Mouse (Mus musculus) CD4-positive, CD25-positive, alpha-beta regulatory T cell, adult 4 months (primary cell): ENCODE data around the gene Olfr95. TPM values are rescaled to one million over a fixed set of nuclear protein-coding genes. Genes with fewer than 3 reads are reported as not detected.
"Not testable (repeated sequence)": the region's sequence is repeated elsewhere in the genome, so short reads cannot be mapped to it uniquely, and the experiment has no call there.

Source experiments
- ATAC-seq: one replicate; pipeline ENCODE4 v1.8.0; 2017
- polyA plus RNA-seq, 2 experiments: library from polyadenylated mRNA; unstranded; fragments of 100-300 nt; shearing (Covaris generic); gene quantifications; one replicate each; pipeline ENCODE4 v1.2.1; 2017

Olfr95 gene
- polyA plus RNA-seq: not detected

DNA sequence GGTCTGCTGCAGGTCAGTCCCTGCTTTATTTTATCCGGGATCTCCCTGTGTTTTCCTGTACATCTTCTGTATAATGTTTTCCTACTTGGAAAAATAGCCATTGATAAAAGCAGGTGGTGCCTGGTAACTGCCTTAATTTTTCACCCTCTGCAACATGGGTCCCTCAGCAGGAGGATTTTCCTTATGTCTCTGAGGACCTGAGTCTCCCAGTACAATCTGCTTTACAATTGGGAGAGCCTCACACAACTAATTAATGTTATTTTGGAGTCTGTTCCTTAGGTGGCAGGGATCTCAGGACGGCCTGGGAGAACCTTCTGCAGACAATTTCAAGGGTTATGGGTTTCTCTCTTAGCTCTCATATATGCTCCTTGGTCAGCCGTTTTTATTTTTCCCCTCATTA lies at the start of gene Olfr95:
TSS of gene Olfr95 (minus strand) at position 101 of the 400 bp plus-strand sequence.
- ATAC-seq: no peak

DNA sequence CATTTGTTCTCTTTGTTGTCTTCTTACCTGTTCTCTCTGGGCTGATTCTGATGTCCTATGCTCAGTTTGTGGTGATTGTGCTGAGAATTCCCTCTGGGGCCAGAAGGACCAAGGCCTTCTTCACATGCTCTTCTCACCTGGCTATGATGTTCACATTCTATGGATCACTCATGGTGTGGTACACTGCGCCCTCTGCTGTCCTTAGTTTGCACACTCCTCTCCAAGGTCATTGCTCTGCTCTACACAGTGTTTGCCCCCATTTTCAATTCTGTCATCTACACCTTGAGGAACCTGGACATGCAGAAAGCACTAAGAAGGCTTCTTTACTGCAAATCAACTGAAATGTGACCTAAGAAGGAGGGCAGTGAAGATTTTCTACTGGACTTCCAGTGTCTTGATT lies 37.6 kb upstream of the Olfr95 start:
- peak; percentile 61 for ATAC-seq

DNA sequence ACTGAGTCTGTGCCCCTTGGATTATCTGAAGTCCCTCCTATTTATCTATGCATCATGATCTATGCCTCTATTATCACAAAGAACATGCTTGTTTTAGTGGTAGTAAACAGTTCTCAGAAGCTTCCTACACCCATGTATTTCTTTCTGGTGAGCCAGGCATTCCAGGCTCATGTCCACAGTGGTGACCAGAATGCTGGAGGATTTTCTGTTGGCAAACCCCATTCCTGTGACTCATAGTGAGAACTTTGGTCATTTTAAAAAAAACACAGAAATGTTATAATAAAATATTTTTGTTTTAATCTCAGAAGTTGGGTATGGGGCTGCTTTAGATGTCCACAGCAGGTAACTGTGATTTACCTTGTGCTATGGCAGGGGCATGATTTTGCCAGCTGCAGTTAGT lies 36.5 kb upstream of the Olfr95 start:
- no peak for ATAC-seq

DNA sequence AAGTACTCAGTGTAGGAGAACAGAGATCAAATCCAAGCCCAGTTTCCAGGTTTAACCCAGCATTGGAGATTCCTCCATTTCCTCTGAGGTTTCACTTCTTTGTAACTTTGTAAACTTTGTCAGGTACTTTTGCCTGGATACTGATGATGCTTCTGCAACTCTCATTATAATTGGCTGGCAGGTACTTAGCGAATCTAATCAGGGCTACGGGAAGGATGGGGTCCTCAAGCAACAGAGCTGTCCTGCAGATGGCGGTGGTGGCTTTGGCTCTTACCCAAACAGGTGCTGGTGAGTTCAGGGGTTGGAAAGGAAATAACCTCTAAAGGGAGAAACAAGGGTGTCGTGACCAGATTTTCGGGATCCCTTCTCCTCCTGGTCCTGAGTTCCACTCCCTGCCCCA lies 33.8 kb upstream of the Olfr95 start:
- ATAC-seq: peak; percentile 99

DNA sequence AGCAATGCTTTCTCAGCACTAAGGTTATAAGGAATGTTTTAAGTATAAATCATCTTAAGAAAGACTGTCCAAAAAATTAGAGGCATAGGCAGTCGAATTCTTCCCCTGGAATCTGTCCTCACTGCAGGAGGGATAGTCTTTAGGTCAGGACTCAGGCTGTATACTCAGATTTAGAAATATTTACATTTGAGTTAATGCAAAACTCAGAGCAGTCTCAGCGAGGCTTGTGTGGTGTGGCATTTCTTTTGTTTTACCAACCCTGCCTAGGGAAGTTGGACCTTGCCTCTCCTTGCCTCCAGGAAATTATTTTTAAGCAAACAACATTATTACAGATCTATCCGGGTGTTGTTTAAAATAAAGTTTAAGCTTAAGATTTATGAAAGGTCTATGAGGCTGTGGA lies 29.3 kb upstream of the Olfr95 start:
- ATAC-seq: no peak

DNA sequence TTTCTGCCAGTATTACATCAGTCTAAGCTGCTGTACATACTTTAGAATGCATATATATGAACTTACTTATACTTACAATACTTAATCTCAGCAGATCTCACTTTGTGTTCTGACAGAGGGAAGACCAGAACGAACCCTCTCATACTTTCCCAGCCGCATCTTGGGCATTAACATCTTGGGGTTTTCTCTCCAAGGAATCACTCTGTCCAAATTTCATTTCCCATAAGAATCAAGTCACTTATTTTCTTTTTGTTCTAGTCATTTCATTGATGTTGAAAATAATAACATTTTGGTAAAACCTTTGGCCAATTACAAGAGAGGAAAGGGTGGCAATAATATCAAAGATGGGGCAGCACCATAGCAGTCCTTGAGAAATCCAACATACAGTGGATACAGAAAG lies 24.3 kb upstream of the Olfr95 start, which contains the start of gene Olfr97:
TSS of gene Olfr97 (minus strand) at position 101 of the 400 bp plus-strand sequence.
- ATAC-seq: not testable (repeated sequence)

DNA sequence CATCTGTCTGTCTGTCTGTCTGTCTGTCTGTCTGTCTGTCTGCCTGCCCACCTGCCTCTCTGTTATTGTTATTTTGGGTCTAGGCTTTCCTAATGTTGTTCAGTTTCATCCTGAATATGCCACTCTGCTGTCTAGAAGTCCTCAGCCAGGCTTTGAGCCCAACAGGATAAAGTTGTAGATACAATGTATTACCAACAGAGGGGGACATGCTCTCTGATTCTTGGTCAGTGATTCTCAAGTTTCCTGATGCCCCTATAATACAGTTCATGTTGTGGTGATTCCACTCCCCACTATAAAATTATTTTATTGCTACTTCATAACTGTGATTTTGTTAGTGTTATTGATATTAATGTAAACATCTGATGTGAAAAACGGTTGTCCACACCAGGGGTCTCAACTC lies 9.0 kb upstream of the Olfr95 start:
- no peak for ATAC-seq

DNA sequence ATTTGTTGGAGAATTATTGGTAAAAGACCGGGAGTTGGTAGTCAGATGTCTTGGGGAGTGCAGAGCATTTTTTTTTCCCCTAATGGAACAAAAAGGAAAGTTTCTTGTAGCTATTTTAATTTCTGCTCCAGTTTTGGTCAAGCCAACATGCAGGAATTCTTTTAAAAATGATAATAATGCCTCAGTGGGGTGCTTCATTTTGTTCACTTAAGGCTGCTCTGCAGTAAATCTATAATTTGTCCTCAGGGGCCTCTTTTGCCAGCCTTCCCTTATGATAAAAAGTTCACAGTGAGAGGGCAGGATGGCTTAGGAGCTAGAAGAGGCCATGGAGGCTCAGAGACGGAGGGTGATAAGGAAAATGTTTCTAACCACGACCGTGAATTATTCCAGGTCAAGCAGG lies 6.9 kb upstream of the Olfr95 start, which contains the start of gene Olfr96:
TSS of gene Olfr96 (plus strand) at position 301 of the 400 bp plus-strand sequence.
- ATAC-seq: no peak

DNA sequence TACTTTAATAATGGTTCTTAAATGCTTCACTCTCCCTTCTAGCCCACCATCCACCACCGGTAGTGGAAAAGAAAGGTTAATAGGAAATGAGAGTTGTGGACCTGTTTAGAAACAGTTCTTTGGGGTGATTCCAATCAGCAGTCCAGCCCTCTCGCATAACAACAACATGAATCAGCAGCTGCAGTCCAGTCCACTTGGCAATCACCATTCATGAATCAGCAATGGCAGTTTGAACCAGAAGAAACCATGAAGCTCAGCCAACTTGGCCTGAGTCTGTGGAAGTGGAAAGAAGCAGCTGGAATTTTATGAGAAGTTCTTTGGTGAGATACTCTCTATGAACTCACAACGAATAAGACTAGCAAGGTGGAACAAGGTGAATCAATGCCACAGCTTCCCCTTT lies 5.6 kb upstream of the Olfr95 start:
- ATAC-seq: no peak

DNA sequence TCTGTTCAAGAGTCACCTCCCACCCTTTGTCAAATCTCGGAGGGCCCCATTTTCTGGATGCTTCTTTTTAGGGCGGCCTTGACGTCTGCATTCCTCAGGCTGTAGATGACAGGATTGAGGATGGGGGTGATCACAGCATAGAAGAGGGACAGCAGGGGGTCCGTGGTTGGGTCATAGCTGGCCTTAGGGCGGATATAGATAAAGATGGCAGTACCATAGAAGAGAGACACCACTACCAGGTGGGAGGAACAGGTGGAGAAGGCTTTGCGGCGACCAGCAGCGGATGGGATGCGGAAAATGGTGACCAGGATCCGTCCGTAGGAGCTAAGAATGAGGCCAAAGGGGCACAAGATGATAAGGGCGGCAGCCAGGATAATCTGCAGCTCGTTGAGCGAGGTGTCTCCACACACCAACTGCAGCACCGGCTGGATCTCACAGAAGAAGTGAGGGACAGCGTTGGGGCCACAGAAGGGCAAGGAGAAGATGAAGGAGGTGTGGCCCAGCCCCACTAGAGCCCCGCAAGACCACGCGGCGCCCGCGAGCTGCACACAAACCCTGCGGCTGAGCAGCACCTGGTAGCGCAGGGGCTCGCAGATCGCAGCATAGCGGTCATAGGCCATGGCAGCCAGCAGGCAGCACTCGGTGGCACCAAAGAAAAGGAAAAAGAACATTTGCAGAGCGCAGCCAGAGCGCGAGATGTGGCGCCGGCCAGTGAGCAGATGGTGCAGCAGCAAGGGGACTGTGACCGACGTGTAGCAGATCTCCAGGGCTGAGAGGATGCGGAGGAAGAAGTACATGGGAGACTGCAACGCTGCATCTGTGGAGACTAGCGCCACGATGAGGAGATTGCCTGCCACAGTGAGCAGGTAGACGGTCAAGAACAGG lies 1.8 kb downstream of the Olfr95 start:
- no peak for ATAC-seq

DNA sequence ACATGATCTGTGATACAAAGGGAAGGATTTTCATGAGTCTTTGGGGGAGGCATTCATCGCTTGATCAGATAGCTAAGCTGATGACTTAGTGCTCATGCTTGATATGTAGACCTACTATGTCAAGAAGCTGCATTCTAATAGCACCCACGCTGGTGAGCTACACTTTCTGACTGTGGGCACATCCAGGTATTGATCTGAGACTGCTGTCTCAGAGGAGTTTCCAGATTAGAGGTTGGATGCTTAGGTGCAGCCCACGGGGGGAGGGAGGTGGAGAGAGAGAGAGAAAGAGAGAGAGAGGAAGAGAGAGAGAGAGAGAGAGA lies 9.0 kb downstream of the Olfr95 start:
- ATAC-seq: no peak

DNA sequence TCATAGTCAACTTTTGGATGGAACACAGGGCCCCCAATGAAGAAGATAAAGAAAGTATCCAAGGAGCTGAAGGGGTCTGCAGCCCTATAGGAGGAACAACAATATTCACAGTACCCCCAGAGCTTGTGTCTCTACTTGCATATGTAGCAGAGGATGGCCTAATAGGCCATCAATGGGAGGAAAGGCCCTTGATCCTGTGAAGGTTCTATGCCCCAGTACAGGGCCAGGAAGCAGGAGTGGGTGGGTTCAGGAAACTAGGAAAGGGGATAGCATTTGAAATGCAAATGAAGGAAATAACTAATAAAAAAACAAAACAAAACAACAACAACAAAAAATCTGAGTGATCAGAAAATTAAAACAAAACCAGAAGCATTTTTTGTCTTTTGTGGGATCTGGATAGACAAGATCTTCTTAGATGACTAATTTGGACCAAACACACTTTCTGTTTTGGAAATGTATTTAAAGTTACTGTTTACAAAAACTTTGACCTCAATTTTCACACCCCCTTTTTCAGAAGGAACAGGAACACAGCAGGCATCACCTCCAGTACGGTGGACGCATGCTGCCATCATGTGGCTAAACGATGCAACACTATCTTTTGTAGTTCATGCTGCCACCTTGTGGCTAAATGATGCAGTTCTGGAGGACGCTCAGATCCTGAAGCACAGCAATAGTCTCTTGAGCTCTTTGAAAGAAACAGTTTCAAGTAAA lies 9.6 kb downstream of the Olfr95 start:
- ATAC-seq: peak; percentile 93

DNA sequence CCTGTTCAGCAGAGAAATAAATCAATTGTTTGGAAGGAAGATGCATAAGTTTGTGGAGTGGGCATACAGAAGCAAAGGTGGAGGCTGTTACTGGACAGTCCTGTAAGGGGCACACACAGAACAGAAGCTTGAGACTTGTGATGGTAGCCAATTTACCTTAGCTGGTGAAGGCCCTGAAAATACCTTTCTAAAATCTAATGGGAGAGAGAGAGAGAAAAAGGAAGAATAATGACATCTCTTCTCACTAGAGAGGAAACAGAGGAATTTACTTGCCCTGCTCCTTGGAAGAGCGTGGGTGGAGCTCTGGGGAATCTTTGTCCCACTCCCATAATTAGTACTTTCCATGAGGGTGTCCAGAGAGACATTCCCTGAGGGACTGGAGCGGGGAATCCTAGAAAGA lies 12.0 kb downstream of the Olfr95 start, which contains the start of gene Olfr94:
TSS of gene Olfr94 (minus strand) at position 101 of the 400 bp plus-strand sequence.
- ATAC-seq: no peak

DNA sequence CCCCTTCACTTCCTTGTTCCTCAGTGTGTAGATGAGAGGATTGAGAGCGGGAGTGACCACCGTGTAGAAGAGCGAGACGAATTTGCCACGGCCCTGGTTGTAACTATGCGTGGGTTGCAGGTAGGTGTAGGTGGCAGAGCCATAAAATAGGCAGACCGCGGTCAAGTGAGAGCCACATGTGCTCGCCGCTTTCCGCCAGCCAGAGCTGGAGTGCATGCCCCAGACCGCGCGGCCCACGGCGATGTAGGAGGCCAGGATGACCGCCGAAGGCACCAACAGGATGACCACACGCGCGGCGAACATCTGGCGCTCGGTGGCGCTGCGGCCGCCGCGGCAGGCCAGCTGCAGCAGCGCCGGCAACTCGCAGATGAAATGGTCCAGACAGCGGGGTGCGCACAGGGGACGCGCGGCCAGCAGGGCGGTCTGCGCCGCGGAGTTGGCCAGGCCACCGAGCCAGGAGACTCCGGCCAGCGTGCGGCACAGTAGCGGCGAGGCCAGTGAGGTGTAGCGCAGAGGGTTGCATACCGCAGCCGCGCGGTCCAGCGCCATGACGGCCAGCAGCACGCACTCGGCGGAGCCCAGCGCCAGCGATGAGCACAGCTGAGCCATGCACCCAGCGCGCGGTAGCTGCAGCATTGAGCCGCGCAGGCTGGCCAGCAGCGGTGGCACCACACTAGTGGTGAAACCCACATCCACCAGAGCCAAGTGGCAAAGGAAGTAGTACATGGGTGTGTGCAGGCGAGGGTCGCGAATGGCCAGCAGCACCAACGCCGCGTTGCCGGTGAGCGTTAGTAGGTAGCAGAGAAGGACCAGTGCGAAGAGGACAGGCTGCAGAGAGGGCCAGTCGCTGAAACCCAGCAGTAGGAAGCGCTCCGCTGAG lies 15.8 kb downstream of the Olfr95 start:
- ATAC-seq: no peak

DNA sequence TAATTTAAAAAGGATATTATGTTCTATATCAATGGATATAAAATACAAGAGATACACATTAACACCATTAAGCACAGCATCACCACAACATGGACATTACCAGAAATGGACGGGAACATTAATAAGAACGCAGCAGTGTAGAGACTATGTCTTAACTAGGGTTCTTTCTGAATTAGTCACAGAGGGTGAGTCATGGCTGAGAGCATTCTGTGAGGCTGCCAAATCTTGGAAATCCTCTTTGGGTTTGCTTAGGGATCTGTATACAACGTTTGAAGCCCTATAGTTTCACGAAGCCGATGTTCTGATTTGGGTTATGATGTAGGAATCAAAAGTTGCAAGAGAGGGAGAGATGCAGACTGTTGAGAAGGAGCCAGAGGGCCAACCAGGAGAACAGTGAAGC lies 18.1 kb downstream of the Olfr95 start:
- no peak for ATAC-seq

DNA sequence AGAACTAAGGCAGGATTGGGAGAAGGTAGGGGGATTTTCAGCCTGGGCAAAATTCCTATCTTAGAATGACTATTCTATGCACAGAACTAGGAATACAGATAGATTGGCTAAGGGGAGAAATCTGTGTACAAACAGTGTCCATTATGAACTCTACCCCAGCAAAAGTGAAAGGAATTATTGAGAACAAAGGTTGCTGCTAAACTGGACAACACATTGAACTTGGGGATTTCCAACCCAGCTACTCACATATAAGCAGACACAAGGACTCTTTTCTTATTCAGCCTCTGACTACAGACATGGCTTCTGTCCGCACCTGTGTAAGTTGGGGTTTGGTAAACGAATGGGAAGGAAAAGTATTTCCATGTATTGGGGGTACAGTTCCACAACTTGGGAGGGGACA lies 19.3 kb downstream of the Olfr95 start, which contains the start of gene Ubd:
TSS of gene Ubd (plus strand) at position 237 of the 400 bp plus-strand sequence.
- ATAC-seq: no peak

DNA sequence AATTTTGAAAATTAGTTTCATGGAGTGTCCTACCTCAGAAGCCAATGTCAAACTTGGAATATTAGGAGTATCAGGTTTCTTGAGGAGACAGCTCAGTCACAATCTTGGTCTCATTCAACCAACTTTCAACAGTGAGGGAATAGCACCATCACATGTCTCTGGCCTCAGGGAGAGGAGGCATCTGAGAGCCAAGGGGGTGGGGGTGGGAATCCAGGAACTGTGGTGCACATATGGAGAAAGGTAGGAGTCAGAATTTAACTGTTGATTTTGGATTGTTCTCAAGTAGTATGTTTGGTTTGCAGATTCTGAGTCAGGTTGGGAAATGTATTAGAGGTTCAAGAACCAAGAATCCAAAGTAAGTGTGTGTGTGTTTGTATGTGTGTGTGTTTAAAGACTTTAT lies 19.9 kb downstream of the Olfr95 start:
- ATAC-seq: no peak

DNA sequence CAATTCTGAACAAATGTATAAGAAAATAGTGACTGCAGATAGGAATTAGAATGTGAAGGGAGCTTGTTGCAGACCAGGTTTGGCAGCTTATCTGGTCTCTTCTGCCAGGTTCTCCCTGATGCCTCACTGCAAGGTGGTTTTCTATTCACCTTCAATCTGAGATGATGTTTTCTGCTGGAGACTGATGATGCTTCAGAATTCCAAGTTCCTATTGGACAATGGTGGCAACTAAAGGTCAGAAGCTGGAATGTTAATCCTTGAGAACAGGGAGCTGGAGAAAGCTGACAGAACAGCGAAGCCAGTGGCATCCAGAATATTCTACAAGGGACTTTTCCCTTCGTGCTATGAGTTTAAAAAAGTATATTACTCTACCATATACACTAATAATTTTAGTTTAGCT lies 22.2 kb downstream of the Olfr95 start:
- ATAC-seq: no peak

DNA sequence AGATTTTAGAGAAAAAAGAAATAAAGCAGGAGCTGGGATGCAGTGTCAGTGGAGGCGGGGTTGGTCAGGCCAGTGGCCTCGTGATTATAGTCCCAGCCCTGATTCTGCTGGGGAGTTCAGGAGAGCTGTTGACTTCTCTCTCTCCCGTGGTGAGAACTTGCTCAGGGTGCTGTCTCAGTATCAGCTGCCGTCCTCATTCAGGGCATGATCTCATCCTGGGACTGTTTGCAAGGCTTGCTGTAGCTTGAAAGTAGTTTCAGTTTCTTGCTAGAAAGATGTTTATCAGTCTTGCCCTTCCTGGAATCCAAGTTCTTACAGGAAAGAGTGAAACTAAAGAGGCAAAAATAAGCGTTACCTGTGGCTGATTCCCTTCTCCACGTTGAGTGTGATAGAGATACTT lies 27.4 kb downstream of the Olfr95 start:
- ATAC-seq: no peak

DNA sequence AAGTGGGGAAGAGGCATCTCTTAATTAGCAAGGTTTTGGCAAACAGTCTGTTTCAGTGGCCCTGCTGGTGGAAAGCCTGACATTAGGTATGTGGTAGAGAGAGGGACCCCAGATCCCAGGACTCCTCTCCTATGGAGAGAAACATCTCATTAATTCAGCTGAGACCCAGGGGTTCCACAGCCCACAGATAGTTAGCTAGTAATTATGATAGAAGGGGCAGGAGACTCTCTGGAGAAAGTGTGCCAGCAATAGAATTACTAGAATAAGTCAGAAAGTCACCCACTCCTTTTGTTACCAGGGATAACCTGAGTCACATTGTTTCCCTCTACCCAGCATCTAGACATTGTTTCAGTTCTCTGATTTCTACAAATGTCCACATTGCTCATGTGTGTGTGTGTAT lies 51.5 kb downstream of the Olfr95 start, which contains the start of gene Olfr93:
TSS of gene Olfr93 (minus strand) at position 101 of the 400 bp plus-strand sequence.
- no peak for ATAC-seq
